19 mouse cellular contexts compared by ENCODE assay signal in the genomic region with DNA sequence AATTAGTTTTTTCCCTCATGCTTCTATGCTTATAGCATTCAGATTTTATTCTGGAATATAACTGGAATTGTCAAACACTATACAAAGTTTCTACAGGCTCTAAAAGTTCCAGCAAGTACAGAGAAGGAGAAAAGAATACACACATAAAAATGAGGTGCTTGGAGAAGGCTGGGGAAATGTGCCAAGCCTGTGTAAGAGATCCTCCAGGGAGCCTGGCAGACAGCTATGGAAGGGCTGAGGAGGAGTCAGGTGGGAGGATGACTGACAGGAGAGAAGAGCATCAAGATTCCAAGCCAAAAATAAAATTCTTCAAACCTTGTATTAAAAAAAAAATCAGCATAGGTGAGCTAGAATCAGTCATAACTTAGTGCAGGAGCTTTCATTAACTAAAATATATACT.
DNase-seq lines count a peak whose midpoint lies in the region; ATAC-seq and TF ChIP-seq lines count a peak whose summit lies in the region.
"Had no signal": no experiment of that assay in that cellular context is flagged by ENCODE, and none has a peak within 500 bp of the region (broad histone marks: within the 10 kb centered on the region; RNA-seq: fewer than 3 reads in every experiment).

No protein-coding gene starts in this region.

- H3K36me3 ChIP-seq in forebrain, embryonic 14.5 days (ENCODE audit: control insufficient read depth, insufficient read depth, low read length) = no peaks in the 10 kb centered on the region
- H3K36me3 ChIP-seq in forebrain, embryonic 16.5 days (ENCODE audit: control insufficient read depth, insufficient read depth) = no peaks in the 10 kb centered on the region
- no peaks in the 10 kb centered on the region for H3K36me3 ChIP-seq in lung, embryonic 14.5 days (ENCODE audit: insufficient read depth)
- H3K36me3 ChIP-seq: forebrain, embryonic 10.5 days; heart, embryonic 13.5 days; limb, embryonic 10.5 days; stomach, embryonic 15.5 days had no signal

- DNase-seq in forebrain, embryonic 14.5 days (ENCODE audit: low spot score) = peak; percentile 4
- peak; percentile 2 for DNase-seq in lung, embryonic 14.5 days
- no peak for DNase-seq in lung, postnatal 36 days
- peak; percentile 32 to 54 for DNase-seq in left cerebral cortex, adult 9 months (ENCODE audit: low spot score in 2 of 2)
- DNase-seq in telencephalon, adult 2 months (ENCODE audit: low read depth, low spot score) = peak; percentile 65
- no peak for DNase-seq in thymus, adult 18-20 months
- DNase-seq: cerebellum, postnatal 36 days; kidney, adult 8-10 months; kidney, postnatal 14 days; lung, adult 2 months; lung, postnatal 4 days had no signal

- no peak for TF ChIP-seq CTCF in lung, embryonic 14.5 days (IDR thresholded peaks at IDR 0.05; ENCODE audit: low read depth)

- no peak overlapping the region for H3K4me2 ChIP-seq in forebrain, embryonic 14.5 days (ENCODE audit: low read length)
- no peak overlapping the region for H3K4me2 ChIP-seq in forebrain, embryonic 16.5 days (ENCODE audit: low read length)
- no peak overlapping the region for H3K4me2 ChIP-seq in lung, embryonic 14.5 days
- H3K4me2 ChIP-seq: heart, embryonic 13.5 days; hindbrain, embryonic 14.5 days; stomach, embryonic 15.5 days had no signal

- no peaks in the 10 kb centered on the region for H3K4me1 ChIP-seq in forebrain, embryonic 14.5 days (ENCODE audit: control insufficient read depth, insufficient read depth, low read length)
- H3K4me1 ChIP-seq in forebrain, embryonic 16.5 days (replicated peaks; ENCODE audit: control insufficient read depth, insufficient read depth, low read length) = no peaks in the 10 kb centered on the region
- no peaks in the 10 kb centered on the region for H3K4me1 ChIP-seq in lung, embryonic 14.5 days (ENCODE audit: insufficient read depth)
- H3K4me1 ChIP-seq: forebrain, embryonic 10.5 days; heart, embryonic 13.5 days; limb, embryonic 10.5 days; stomach, embryonic 15.5 days had no signal

- H3K27ac ChIP-seq in forebrain, embryonic 14.5 days (ENCODE audit: low read depth, low read length) = no peak overlapping the region
- no peak overlapping the region for H3K27ac ChIP-seq in forebrain, embryonic 16.5 days (ENCODE audit: low read length)
- H3K27ac ChIP-seq in lung, embryonic 14.5 days (ENCODE audit: low read depth) = no peak overlapping the region
- H3K27ac ChIP-seq: forebrain, embryonic 10.5 days; heart, embryonic 13.5 days; hindbrain, embryonic 14.5 days; limb, embryonic 10.5 days; stomach, embryonic 15.5 days had no signal

- H3K9ac ChIP-seq in forebrain, embryonic 14.5 days (ENCODE audit: low read length) = no peak overlapping the region
- H3K9ac ChIP-seq in forebrain, embryonic 16.5 days (replicated peaks; ENCODE audit: low read depth, low read length) = no peak overlapping the region
- no peak overlapping the region for H3K9ac ChIP-seq in lung, embryonic 14.5 days
- H3K9ac ChIP-seq: heart, embryonic 13.5 days; hindbrain, embryonic 14.5 days; stomach, embryonic 15.5 days had no signal

- H3K9me3 ChIP-seq in forebrain, embryonic 14.5 days (replicated peaks; ENCODE audit: control insufficient read depth, low read length) = no peaks in the 10 kb centered on the region
- no peaks in the 10 kb centered on the region for H3K9me3 ChIP-seq in forebrain, embryonic 16.5 days (ENCODE audit: control insufficient read depth, low read length)
- no peaks in the 10 kb centered on the region for H3K9me3 ChIP-seq in lung, embryonic 14.5 days (ENCODE audit: low read depth, low read length)
- H3K9me3 ChIP-seq: forebrain, embryonic 10.5 days; limb, embryonic 10.5 days; stomach, embryonic 15.5 days had no signal

- no peak overlapping the region for H3K4me3 ChIP-seq in forebrain, embryonic 14.5 days (ENCODE audit: low read depth, low read length)
- H3K4me3 ChIP-seq in forebrain, embryonic 16.5 days (replicated peaks; ENCODE audit: low read length) = no peak overlapping the region
- H3K4me3 ChIP-seq in lung, embryonic 14.5 days (ENCODE audit: low read depth, low read length) = no peak overlapping the region
- H3K4me3 ChIP-seq: forebrain, embryonic 10.5 days; heart, embryonic 13.5 days; limb, embryonic 10.5 days; stomach, embryonic 15.5 days had no signal

- no peaks in the 10 kb centered on the region for H3K27me3 ChIP-seq in forebrain, embryonic 14.5 days (replicated peaks; ENCODE audit: control insufficient read depth, insufficient read depth, low read length)
- no peaks in the 10 kb centered on the region for H3K27me3 ChIP-seq in forebrain, embryonic 16.5 days (replicated peaks; ENCODE audit: control insufficient read depth, insufficient read depth, low read length)
- no peaks in the 10 kb centered on the region for H3K27me3 ChIP-seq in lung, embryonic 14.5 days (ENCODE audit: insufficient read depth, low read length)
- H3K27me3 ChIP-seq: CH12.LX; heart, embryonic 13.5 days; stomach, embryonic 15.5 days had no signal

- no peak for ATAC-seq in forebrain, embryonic 14.5 days
- ATAC-seq in forebrain, embryonic 16.5 days = no peak; the same call in 1 of the 2 replicates
- no peak for ATAC-seq in lung, embryonic 14.5 days (ENCODE audit: insufficient read depth)
- ATAC-seq: midbrain, embryonic 16.5 days had no signal

Comparison
In these comparisons a context has a peak if more than half of its experiments do, and no peak if none do; other contexts are left out.
1. DNase-seq: peak in forebrain, embryonic 14.5 days (single experiment), lung, embryonic 14.5 days (single experiment), left cerebral cortex, adult 9 months (2 of 2) and telencephalon, adult 2 months (single experiment); none in lung, postnatal 36 days (single experiment) and thymus, adult 18-20 months (0 of 2).